Mouse (Mus musculus) 416B (cell line): ENCODE data around the gene As3mt.
A peak's percentile ranks its signal among the peaks of the same experiment; 100 is the strongest.

Experiments
- DNase-seq: peaks from one replicate; pipeline ENCODE4 v3.0.0; 2011; ENCODE audit warnings: low read depth

As3mt gene

GRCm38 (mm10) chr19:46707296-46708151 is at the start of gene As3mt:
Gene As3mt, plus strand, starts transcription at chr19:46707458.
- no peak for DNase-seq

GRCm38 (mm10) chr19:46658348-46658747 is 48.9 kb upstream of the As3mt start:
- DNase-seq = no peak

GRCm38 (mm10) chr19:46658851-46659250 is 48.4 kb upstream of the As3mt start:
- DNase-seq = no peak

- no peak for DNase-seq
These were observed 45.7 kb upstream of the As3mt start for GRCm38 (mm10) chr19:46661511-46661910.

- peak; percentile 71 for DNase-seq
These were observed 45.0 kb upstream of the As3mt start for GRCm38 (mm10) chr19:46662214-46662613.

GRCm38 (mm10) chr19:46662784-46663183 is 44.5 kb upstream of the As3mt start:
- DNase-seq = no peak

- no peak for DNase-seq
These were observed 41.8 kb upstream of the As3mt start for GRCm38 (mm10) chr19:46665474-46665873.

GRCm38 (mm10) chr19:46667300-46667699 is 40.0 kb upstream of the As3mt start:
- no peak for DNase-seq

- DNase-seq = no peak
These were observed 39.0 kb upstream of the As3mt start for GRCm38 (mm10) chr19:46668263-46668662.

GRCm38 (mm10) chr19:46669802-46670201 is 37.5 kb upstream of the As3mt start:
- DNase-seq = peak; percentile 39

- peak; percentile 63 for DNase-seq
These were observed 36.6 kb upstream of the As3mt start for GRCm38 (mm10) chr19:46670691-46671090.

GRCm38 (mm10) chr19:46672766-46673418 is 34.4 kb upstream of the As3mt start, which contains the start of gene Cyp17a1:
Gene Cyp17a1, minus strand, starts transcription at chr19:46673172.
- DNase-seq = no peak

- no peak for DNase-seq
These were observed 31.6 kb upstream of the As3mt start for GRCm38 (mm10) chr19:46675641-46676040.

GRCm38 (mm10) chr19:46679720-46680383 is 27.4 kb upstream of the As3mt start:
- no peak for DNase-seq

- peak; percentile 86 for DNase-seq
These were observed 17.5 kb upstream of the As3mt start, which contains the start of gene Borcs7 for GRCm38 (mm10) chr19:46689460-46690372. Gene Borcs7, plus strand, starts transcription at chr19:46689906.

GRCm38 (mm10) chr19:46690387-46690786 is 16.9 kb upstream of the As3mt start:
- DNase-seq = no peak

- no peak for DNase-seq
These were observed 16.2 kb upstream of the As3mt start for GRCm38 (mm10) chr19:46691078-46691477.

GRCm38 (mm10) chr19:46693146-46693545 is 14.1 kb upstream of the As3mt start:
- no peak for DNase-seq

GRCm38 (mm10) chr19:46696482-46696881 is 10.8 kb upstream of the As3mt start:
- no peak for DNase-seq

GRCm38 (mm10) chr19:46696943-46697342 is 10.3 kb upstream of the As3mt start:
- DNase-seq = no peak

GRCm38 (mm10) chr19:46697840-46698517 is 9.3 kb upstream of the As3mt start:
- DNase-seq = no peak
